Mouse (Mus musculus): ENCODE measurements around the gene Ttll11. TPM values are rescaled to one million over a fixed set of nuclear protein-coding genes. Genes with fewer than 3 reads are reported as not detected.

Gene Ttll11
- polyA plus RNA-seq, 1 experiment from 2014 or later, result 0.88 TPM

DNA sequence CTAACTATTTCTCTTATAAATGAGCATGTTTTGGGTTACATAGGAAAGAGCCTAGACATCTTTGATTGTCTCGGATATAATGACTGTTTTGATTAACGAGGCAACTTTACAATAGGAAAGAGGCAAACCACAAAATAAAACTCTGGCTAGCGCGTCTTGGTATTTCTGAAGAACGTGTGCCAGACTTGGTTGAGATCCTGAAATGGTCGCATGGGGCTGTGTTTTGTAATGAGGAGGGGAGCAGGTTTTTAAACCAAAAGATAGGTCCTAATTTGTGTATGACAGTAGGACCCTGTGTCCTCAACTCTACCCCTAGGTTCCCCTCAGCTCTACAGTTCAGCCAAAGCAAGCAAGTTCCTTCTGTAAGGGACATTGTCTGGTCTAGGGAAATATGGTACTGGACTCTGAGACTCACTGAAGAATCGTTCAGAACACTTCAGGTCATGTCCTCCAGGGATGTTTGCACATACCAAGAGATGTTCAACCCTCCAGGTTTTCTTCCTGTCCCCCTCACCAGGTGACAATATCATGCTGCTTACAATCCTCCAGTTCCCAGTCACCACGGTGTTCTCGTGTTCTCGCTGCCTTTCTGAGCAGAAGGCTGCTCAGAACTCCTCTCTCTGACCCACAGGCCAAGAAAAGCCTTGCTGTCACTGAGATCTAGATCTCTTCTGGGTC, 147.7 kb downstream of the Ttll11 start:
- H3K27me3 ChIP-seq, result no peaks in the 10 kb centered on the region

DNA sequence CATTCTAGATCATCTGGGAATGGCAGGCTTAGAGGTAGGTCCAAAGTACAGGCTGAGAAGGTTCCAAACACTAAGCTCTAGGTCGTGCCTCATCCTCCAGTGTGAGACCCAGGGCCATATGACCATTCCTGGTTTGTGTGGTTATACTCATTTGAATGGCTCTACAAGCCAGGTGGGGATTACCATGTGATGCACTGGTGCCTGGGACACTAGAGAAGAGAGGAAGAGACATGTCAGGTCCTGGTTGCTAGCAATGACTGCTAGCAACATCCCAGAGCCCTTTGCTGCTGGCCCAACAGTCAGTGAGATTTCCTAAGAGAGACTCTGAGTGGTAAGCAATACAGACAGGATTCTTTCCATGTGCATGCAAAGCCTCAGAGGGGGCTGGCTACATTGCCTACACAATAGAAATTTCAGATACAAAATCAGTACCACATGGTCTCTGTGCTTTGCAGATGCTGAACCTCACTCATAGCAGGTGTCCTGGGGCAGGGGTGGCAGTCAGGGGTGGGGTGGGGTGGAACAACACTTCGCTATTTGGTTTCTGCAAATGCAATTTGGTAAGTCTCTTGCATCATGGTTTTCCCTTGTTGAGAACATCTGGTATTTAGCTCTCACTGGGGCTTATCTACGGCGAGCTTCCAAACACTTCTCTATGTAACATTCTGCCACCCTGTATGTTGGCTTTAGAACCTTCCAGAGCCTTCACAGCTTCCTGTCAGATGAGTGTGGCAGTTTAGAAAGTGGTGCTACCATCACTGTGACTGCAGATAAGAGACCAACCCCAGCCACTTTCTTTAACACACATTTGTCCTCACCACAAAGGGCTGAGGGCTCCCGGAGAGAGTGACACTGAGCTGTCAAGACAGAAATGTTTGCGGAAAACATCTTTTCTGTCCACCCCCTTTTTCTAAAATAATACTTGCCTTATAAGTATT, 148.5 kb downstream of the Ttll11 start:
- no peak overlapping the region for H3K4me3 ChIP-seq (replicated peaks)
- WGBS, result 79% methylated on average over 6 of the region's 6 CpGs
- no peak overlapping the region for H3K27ac ChIP-seq
- no peak overlapping the region for H3K4me2 ChIP-seq
- no peaks in the 10 kb centered on the region for H3K9me3 ChIP-seq (replicated peaks)
- H3K27me3 ChIP-seq, result no peaks in the 10 kb centered on the region
- H3K9ac ChIP-seq, result no peak overlapping the region
- H3K4me1 ChIP-seq, result peaks cover 16% of the 10 kb centered on the region
- no peaks in the 10 kb centered on the region for H3K36me3 ChIP-seq
- no peak for ATAC-seq (replicated peaks; ENCODE audit: low FRiP score)

More for the DNA sequence above, 147.7 kb downstream of the Ttll11 start:
- peak overlapping the region; percentile 52; the same call in 1 of the 2 replicates for H3K27ac ChIP-seq
- H3K4me2 ChIP-seq, result no peak overlapping the region
- H3K9ac ChIP-seq, result no peak overlapping the region
- no peak overlapping the region for H3K4me3 ChIP-seq (replicated peaks)
- WGBS, result 80% methylated on average over 10 of the region's 10 CpGs
- peaks cover 8% of the 10 kb centered on the region; the same call in 1 of the 2 replicates for H3K9me3 ChIP-seq (replicated peaks)
- H3K36me3 ChIP-seq, result no peaks in the 10 kb centered on the region
- no peak for ATAC-seq (replicated peaks; ENCODE audit: low FRiP score)
- peaks cover 16% of the 10 kb centered on the region for H3K4me1 ChIP-seq

DNA sequence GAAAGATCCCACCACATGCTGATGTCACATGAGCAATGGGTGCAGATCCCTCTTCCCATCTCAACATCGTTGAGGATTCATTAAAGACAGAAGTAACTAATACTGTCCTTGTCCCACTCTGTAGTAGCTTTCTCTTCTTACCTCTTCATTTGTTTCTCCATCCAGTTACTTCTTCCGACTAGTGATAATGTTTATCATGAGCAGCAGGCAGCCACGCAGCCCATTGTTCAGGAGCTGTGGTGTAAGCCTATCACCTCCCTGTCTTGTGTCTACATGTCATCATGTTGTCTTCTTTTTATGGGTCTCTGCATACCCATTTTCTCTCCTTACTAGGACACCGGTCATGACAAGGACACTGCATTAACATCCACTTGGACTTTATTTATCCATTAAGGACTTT, 150.6 kb downstream of the Ttll11 start:
- Histone ChIP-seq H3K9me3 (replicated peaks) (no peaks in the 10 kb centered on the region), H3K27me3 (no peaks in the 10 kb centered on the region), H3K4me3 (replicated peaks) (no peak overlapping the region), H3K27ac (no peak overlapping the region), H3K9ac (no peak overlapping the region), H3K4me1 (peaks cover 16% of the 10 kb centered on the region), H3K36me3 (no peaks in the 10 kb centered on the region), H3K4me2 (no peak overlapping the region)
- no peak for ATAC-seq (replicated peaks; ENCODE audit: low FRiP score)
- WGBS, result 93% methylated on average over 4 of the region's 4 CpGs

- Histone ChIP-seq H3K4me3 (replicated peaks) (no peak overlapping the region), H3K4me1 (peaks cover 11% of the 10 kb centered on the region), H3K4me2 (no peak overlapping the region), H3K27me3 (no peaks in the 10 kb centered on the region), H3K27ac (no peak overlapping the region), H3K9me3 (replicated peaks) (no peaks in the 10 kb centered on the region), H3K36me3 (no peaks in the 10 kb centered on the region), H3K9ac (no peak overlapping the region)
- no peak for ATAC-seq (replicated peaks; ENCODE audit: low FRiP score)
- WGBS, result 70% methylated on average over 4 of the region's 4 CpGs
Observed at GRCm38 (mm10) chr2:35827886-35828285, 151.8 kb downstream of the Ttll11 start.

GRCm38 (mm10) chr2:35825157-35825556, 154.6 kb downstream of the Ttll11 start:
- no peak for ATAC-seq (replicated peaks; ENCODE audit: low FRiP score)
- Histone ChIP-seq H3K36me3 (no peaks in the 10 kb centered on the region), H3K27me3 (no peaks in the 10 kb centered on the region), H3K4me2 (no peak overlapping the region), H3K4me3 (replicated peaks) (no peak overlapping the region), H3K9me3 (replicated peaks) (no peaks in the 10 kb centered on the region), H3K9ac (no peak overlapping the region), H3K27ac (no peak overlapping the region), H3K4me1 (peaks cover 4% of the 10 kb centered on the region; the same call in 1 of the 2 replicates)
- WGBS, result 74% methylated on average over 7 of the region's 7 CpGs

DNA sequence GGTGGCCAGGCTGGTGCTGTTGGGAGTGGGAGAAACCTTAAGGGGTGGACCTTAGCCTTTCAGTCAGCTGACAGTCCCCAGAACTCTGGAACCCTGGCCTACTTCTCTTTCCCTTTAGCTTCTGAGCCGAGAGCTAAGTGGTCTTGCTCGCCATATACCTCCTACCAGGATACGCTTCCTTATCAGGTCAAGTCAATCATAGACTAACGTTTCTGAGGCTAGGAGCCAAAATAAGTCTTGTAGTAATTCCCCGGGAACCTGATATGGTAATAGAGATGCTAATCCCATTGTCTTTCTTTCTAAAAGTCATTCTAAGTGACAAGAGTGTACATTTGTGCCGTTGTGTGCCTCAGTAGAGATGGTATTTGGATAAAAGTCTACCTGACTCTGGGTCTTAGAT, 156.1 kb downstream of the Ttll11 start:
- Histone ChIP-seq H3K9ac (no peak overlapping the region), H3K4me1 (peaks cover 12% of the 10 kb centered on the region), H3K4me3 (replicated peaks) (no peak overlapping the region), H3K4me2 (no peak overlapping the region), H3K27me3 (no peaks in the 10 kb centered on the region), H3K36me3 (no peaks in the 10 kb centered on the region), H3K9me3 (replicated peaks) (no peaks in the 10 kb centered on the region), H3K27ac (no peak overlapping the region)
- no peak for ATAC-seq (replicated peaks; ENCODE audit: low FRiP score)
- WGBS, result 83% methylated on average over 6 of the region's 6 CpGs

DNA sequence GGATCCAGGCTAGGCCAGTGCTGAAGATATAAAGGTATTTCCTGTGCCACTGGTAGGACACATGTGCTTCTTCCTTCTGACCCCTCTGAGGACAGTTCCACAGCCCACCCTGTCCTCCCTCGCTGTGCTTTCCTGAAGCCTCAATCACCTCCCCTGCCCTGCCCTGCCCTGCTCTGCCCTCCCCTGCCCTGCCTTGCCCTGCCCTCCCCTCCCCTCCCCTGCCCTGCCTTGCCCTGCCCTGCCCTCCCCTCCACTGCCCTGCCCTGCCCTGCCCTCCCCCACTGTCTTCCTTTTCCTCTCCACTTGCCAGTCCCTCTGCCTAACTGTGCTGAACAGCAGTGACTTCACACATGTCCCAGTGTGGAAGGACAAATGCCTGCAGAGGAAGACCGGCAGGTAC, 160.8 kb downstream of the Ttll11 start:
- Histone ChIP-seq H3K4me3 (replicated peaks) (no peak overlapping the region), H3K27me3 (no peaks in the 10 kb centered on the region), H3K36me3 (no peaks in the 10 kb centered on the region), H3K4me1 (peaks cover 12% of the 10 kb centered on the region), H3K27ac (no peak overlapping the region), H3K4me2 (no peak overlapping the region), H3K9me3 (replicated peaks) (no peaks in the 10 kb centered on the region), H3K9ac (no peak overlapping the region)
- WGBS, result 31% methylated on average over 2 of the region's 2 CpGs
- 0 out of 2 replicates have a peak, but pooled peaks have one; percentile 12 for ATAC-seq (replicated peaks; ENCODE audit: low FRiP score)

GRCm38 (mm10) chr2:35816056-35816661, 163.6 kb downstream of the Ttll11 start:
- no peak overlapping the region for H3K27ac ChIP-seq
- no peaks in the 10 kb centered on the region for H3K9me3 ChIP-seq (replicated peaks)
- H3K4me2 ChIP-seq, result no peak overlapping the region
- no peaks in the 10 kb centered on the region for H3K36me3 ChIP-seq
- WGBS, result 67% methylated on average over 5 of the region's 5 CpGs
- no peak for ATAC-seq (replicated peaks; ENCODE audit: low FRiP score)
- no peaks in the 10 kb centered on the region for H3K27me3 ChIP-seq
- H3K4me3 ChIP-seq (replicated peaks), result no peak overlapping the region
- peaks cover 17% of the 10 kb centered on the region for H3K4me1 ChIP-seq
- H3K9ac ChIP-seq, result no peak overlapping the region

DNA sequence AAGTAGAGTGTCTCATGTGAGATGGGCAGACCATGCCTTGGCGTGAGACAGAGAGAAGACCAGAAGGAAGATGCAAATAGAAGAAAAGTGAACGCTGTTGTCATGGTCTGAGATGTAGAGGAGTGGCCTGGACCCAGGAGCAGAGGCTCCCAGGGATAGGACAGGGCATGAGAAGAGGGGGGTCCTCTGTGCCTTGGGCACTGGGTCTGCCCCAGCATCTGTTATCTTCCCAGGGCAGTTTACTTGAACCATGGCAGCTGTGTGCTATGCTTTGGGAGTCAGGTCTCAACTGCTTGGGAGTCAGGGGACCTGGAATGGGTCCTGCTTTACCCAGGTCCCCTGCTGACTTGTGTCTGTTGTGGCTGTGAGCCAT, 167.2 kb downstream of the Ttll11 start:
- peaks cover 5% of the 10 kb centered on the region; the same call in 1 of the 2 replicates for H3K4me1 ChIP-seq
- no peak overlapping the region for H3K4me3 ChIP-seq (replicated peaks)
- H3K27me3 ChIP-seq, result no peaks in the 10 kb centered on the region
- no peaks in the 10 kb centered on the region for H3K9me3 ChIP-seq (replicated peaks)
- no peak overlapping the region for H3K9ac ChIP-seq
- WGBS, result 88% methylated on average over 2 of the region's 2 CpGs
- H3K4me2 ChIP-seq, result no peak overlapping the region
- no peaks in the 10 kb centered on the region for H3K36me3 ChIP-seq
- ATAC-seq (replicated peaks; ENCODE audit: low FRiP score), result no peak
- no peak overlapping the region for H3K27ac ChIP-seq

DNA sequence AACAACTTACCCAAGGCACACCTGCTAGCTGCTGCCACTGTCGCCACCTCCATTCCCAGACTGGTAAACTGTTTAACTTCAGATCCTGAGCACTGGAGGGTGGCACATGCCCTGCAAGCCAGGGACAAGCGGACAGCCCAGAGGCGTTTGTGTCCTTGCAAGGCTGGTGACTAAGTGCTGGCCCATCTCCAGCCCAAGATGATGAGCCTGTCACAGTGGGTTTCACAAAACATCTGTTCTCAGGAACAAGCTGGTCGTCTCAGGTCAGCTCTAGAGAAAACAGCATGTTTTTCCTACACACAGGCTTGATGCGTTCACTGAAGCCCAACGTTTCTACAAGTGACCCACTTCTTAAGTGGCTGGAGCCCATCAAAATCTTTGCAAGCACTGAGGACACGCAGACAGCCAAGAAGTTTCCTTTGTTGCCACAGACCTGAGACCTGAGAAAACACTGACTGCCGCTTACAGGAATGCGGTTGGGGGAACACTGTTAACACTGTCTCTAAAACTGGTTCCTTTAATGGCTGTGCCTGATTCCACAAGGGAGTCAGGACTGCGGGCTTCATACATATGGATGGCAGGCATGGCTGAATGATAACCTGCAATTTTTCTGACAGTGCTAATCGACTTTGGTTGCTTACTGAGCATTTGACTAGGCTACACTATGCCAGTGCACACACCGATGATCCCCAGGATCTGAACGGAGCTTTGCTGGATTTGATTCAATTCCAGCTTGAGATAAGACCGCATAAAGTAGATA, 167.7 kb downstream of the Ttll11 start:
- no peak for ATAC-seq (replicated peaks; ENCODE audit: low FRiP score)
- no peaks in the 10 kb centered on the region for H3K27me3 ChIP-seq
- H3K4me1 ChIP-seq, result peaks cover 5% of the 10 kb centered on the region; the same call in 1 of the 2 replicates
- no peak overlapping the region for H3K9ac ChIP-seq
- no peak overlapping the region for H3K27ac ChIP-seq
- 58% methylated on average over 14 of the region's 14 CpGs for WGBS
- no peaks in the 10 kb centered on the region for H3K36me3 ChIP-seq
- H3K9me3 ChIP-seq (replicated peaks), result no peaks in the 10 kb centered on the region
- H3K4me3 ChIP-seq (replicated peaks), result no peak overlapping the region
- H3K4me2 ChIP-seq, result no peak overlapping the region

DNA sequence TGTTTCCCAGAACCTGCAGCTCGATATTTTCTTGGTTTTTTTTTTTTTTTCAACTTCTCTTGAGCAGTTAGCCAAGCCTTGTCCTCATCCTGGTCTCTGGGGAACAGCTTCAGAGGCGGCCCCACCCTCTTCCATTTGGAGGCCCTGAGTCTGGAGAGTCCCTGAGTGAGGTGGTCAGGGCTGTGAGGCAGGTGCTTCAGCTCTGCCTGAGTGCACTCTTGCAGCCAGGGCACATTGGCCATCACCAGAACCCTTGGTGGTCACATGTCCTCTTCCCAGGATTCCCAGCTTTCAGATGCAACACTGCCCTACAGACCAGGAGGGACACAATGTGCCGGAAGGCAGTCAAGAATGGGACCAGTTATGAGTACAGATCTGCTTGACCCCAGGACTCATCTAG, 169.7 kb downstream of the Ttll11 start:
- H3K4me1 ChIP-seq, result peaks cover 5% of the 10 kb centered on the region; the same call in 1 of the 2 replicates
- no peak overlapping the region for H3K27ac ChIP-seq

More for the DNA sequence above, 169.7 kb downstream of the Ttll11 start:
- no peaks in the 10 kb centered on the region for H3K9me3 ChIP-seq (replicated peaks)
- no peak overlapping the region for H3K4me2 ChIP-seq
- H3K27me3 ChIP-seq, result no peaks in the 10 kb centered on the region
- ATAC-seq (replicated peaks; ENCODE audit: low FRiP score), result no peak
- H3K9ac ChIP-seq, result no peak overlapping the region
- no peaks in the 10 kb centered on the region for H3K36me3 ChIP-seq
- H3K4me3 ChIP-seq (replicated peaks), result no peak overlapping the region
- WGBS, result 73% methylated on average over 3 of the region's 3 CpGs
